Mouse (Mus musculus) limb, embryonic 11.5 days (tissue): ENCODE measurements at regions not wholly inside any gene's neighbourhood (a gene's known extent, or its start where the extent isn't known, plus 50 kb on each side); places are given as distances from the start of the nearest gene placed in this dataset.
A peak's percentile ranks its signal among the peaks of the same experiment; 100 is the strongest.

Experiments
- ATAC-seq: fragments of 200-750 bp; cut with Nextera tagmentation; 2 replicates; pipeline ENCODE4 v1.8.0; 2017; ENCODE audit warnings: low read depth; ENCODE audit not compliant: insufficient number of reproducible peaks, low FRiP score, low TSS enrichment
- DNase-seq: peaks from one replicate; pipeline ENCODE4 v3.0.0-alpha.2; 2015; ENCODE audit warnings: low spot score
- H3K27ac ChIP-seq: fragments of 300-500 bp; sonication (generic); replicated peaks from 2 replicates; pipeline ENCODE4 v1.5.1; 2014; ENCODE audit warnings: low read depth, mild to moderate bottlenecking, low read length
- H3K27me3 ChIP-seq: fragments of 300-500 bp; sonication (generic); 2 replicates; pipeline ENCODE4 v1.6.1; 2014; ENCODE audit warnings: mild to moderate bottlenecking, low read length, mixed read lengths; ENCODE audit not compliant: control insufficient read depth, insufficient read depth
- H3K36me3 ChIP-seq: fragments of 300-500 bp; sonication (generic); 2 replicates; pipeline ENCODE4 v1.6.1; 2014; ENCODE audit warnings: mild to moderate bottlenecking, low read length, moderate library complexity, mixed read lengths; ENCODE audit not compliant: control insufficient read depth, insufficient read depth
- H3K4me1 ChIP-seq: fragments of 300-500 bp; sonication (generic); 2 replicates; pipeline ENCODE4 v1.6.1; 2014; ENCODE audit warnings: low read length, mixed read lengths; ENCODE audit not compliant: control insufficient read depth, insufficient read depth
- H3K4me2 ChIP-seq: fragments of 300-500 bp; sonication (generic); 2 replicates; pipeline ENCODE4 v1.6.1; 2014; ENCODE audit warnings: low read depth, mild to moderate bottlenecking, moderate library complexity; ENCODE audit not compliant: severe bottlenecking
- H3K4me3 ChIP-seq: fragments of 300-500 bp; sonication (generic); 2 replicates; pipeline ENCODE4 v1.5.1; 2014; ENCODE audit warnings: low read depth, low read length
- H3K9ac ChIP-seq: fragments of 300-500 bp; sonication (generic); 2 replicates; pipeline ENCODE4 v1.6.1; 2014; ENCODE audit warnings: mild to moderate bottlenecking, low read length
- H3K9me3 ChIP-seq: fragments of 300-500 bp; sonication (generic); 2 replicates; pipeline ENCODE4 v1.6.1; 2016; ENCODE audit warnings: low read length; ENCODE audit not compliant: control insufficient read depth
- WGBS: fragments of 180-500 bp; shearing (Covaris S2); extraction: QIAGEN DNeasy Blood & Tissue Kit; methylation state at CpG from one replicate; pipeline ENCODE4 v1.1.7; 2014; 5-methylcytosine and 5-hydroxymethylcytosine counted together

DNA sequence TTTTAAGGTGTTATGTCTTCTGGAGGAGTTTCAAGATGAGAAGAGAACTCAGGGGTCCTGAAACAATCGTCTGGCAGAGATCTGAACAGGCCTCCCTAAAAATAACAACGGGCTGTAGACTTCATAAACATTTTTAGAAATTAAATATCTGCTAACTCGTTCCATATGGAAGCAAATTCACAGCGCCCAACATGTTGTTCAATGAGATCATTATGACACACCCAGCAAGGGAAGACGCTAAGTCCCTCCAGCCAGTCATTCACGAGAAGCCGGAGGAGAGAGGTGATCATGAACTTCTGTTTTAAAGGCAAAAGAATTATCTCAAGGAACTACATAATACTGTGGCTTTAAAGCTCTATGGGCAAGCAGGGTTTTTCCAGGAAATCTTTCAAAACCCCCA is 334.8 kb downstream of the Efna5 start:
- Histone ChIP-seq H3K4me3 (no peak overlapping the region), H3K36me3 (no peaks in the 10 kb centered on the region), H3K9ac (no peak overlapping the region), H3K4me1 (no peaks in the 10 kb centered on the region), H3K9me3 (no peaks in the 10 kb centered on the region), H3K27me3 (no peaks in the 10 kb centered on the region), H3K4me2 (no peak overlapping the region), H3K27ac (no peak overlapping the region)
- 53% methylated on average over 7 of the region's 7 CpGs for WGBS
- ATAC-seq (no peak), DNase-seq (no peak)

GRCm38 (mm10) chr17:62545330-62545729 is 335.8 kb downstream of the Efna5 start:
- WGBS = 61% methylated on average over 9 of the region's 9 CpGs
- Histone ChIP-seq H3K4me1 (no peaks in the 10 kb centered on the region), H3K4me3 (no peak overlapping the region), H3K27ac (no peak overlapping the region), H3K27me3 (no peaks in the 10 kb centered on the region), H3K36me3 (no peaks in the 10 kb centered on the region), H3K9ac (no peak overlapping the region), H3K4me2 (no peak overlapping the region), H3K9me3 (no peaks in the 10 kb centered on the region)
- ATAC-seq (no peak), DNase-seq (no peak)

- DNase-seq (no peak), ATAC-seq (no peak)
- no peak overlapping the region for H3K27ac ChIP-seq
- H3K4me1 ChIP-seq = no peaks in the 10 kb centered on the region
- H3K36me3 ChIP-seq = no peaks in the 10 kb centered on the region
- H3K9ac ChIP-seq = no peak overlapping the region
- H3K4me2 ChIP-seq = no peak overlapping the region
- no peak overlapping the region for H3K4me3 ChIP-seq
- H3K27me3 ChIP-seq = no peaks in the 10 kb centered on the region
- no peaks in the 10 kb centered on the region for H3K9me3 ChIP-seq
- whole genome bisulfite sequencing = 67% methylated on average over 18 of the region's 18 CpGs
These were observed 337.8 kb downstream of the Efna5 start for GRCm38 (mm10) chr17:62543056-62543975.

DNA sequence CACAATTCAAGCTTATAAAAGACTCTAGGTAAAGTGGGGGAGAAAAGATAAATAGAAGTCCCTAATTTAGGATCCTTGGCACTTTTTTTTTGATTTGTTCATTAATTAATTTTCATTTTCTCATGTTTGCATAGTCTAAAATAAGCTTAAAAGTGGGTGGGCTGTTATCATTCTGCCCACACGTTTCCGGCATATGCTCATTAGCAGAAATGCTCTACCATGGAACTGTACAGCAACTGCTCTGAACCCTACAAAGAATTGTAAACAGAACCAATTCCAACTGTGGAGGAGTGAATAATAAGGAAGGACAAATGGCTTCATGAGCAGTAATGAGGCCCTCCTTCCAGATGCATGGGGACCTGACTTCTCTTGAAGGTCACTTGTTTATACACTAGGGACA is 351.2 kb downstream of the Efna5 start:
- DNase-seq (no peak), ATAC-seq (no peak)
- Histone ChIP-seq H3K27me3 (no peaks in the 10 kb centered on the region), H3K4me3 (no peak overlapping the region), H3K4me2 (no peak overlapping the region), H3K9ac (no peak overlapping the region), H3K36me3 (no peaks in the 10 kb centered on the region), H3K9me3 (no peaks in the 10 kb centered on the region), H3K4me1 (no peaks in the 10 kb centered on the region), H3K27ac (no peak overlapping the region)
- 86% methylated on average over 2 of the region's 2 CpGs for WGBS

GRCm38 (mm10) chr17:62527556-62527955 is 353.6 kb downstream of the Efna5 start:
- H3K4me2 ChIP-seq = no peak overlapping the region
- no peak for ATAC-seq
- H3K27ac ChIP-seq = no peak overlapping the region
- no peaks in the 10 kb centered on the region for H3K4me1 ChIP-seq
- H3K9me3 ChIP-seq = no peaks in the 10 kb centered on the region
- H3K9ac ChIP-seq = no peak overlapping the region
- DNase-seq = no peak
- WGBS = 92% methylated on average over 2 of the region's 2 CpGs
- H3K36me3 ChIP-seq = no peaks in the 10 kb centered on the region
- H3K4me3 ChIP-seq = no peak overlapping the region
- H3K27me3 ChIP-seq = no peaks in the 10 kb centered on the region

- H3K4me2 ChIP-seq = no peak overlapping the region
- H3K27ac ChIP-seq = no peak overlapping the region
- no peaks in the 10 kb centered on the region for H3K9me3 ChIP-seq
- no peak overlapping the region for H3K4me3 ChIP-seq
- H3K27me3 ChIP-seq = no peaks in the 10 kb centered on the region
- H3K4me1 ChIP-seq = 0 out of 2 replicates have a peak, but pooled peaks cover 4% of the 10 kb centered on the region
- H3K36me3 ChIP-seq = no peaks in the 10 kb centered on the region
- WGBS = 16% methylated on average over 3 of the region's 3 CpGs
- DNase-seq (peak; percentile 48), ATAC-seq (no peak)
- no peak overlapping the region for H3K9ac ChIP-seq
These were observed 367.5 kb downstream of the Efna5 start for GRCm38 (mm10) chr17:62513635-62514034.

- no peak for ATAC-seq
- H3K4me2 ChIP-seq = no peak overlapping the region
- no peak overlapping the region for H3K9ac ChIP-seq
- no peak overlapping the region for H3K4me3 ChIP-seq
- no peaks in the 10 kb centered on the region for H3K9me3 ChIP-seq
- no peak overlapping the region for H3K27ac ChIP-seq
- H3K27me3 ChIP-seq = no peaks in the 10 kb centered on the region
- H3K36me3 ChIP-seq = no peaks in the 10 kb centered on the region
- DNase-seq = no peak
- 91% methylated on average over 4 of the region's 4 CpGs for WGBS
- 0 out of 2 replicates have a peak, but pooled peaks cover 4% of the 10 kb centered on the region for H3K4me1 ChIP-seq
These were observed 370.9 kb downstream of the Efna5 start for GRCm38 (mm10) chr17:62510184-62510583.

DNA sequence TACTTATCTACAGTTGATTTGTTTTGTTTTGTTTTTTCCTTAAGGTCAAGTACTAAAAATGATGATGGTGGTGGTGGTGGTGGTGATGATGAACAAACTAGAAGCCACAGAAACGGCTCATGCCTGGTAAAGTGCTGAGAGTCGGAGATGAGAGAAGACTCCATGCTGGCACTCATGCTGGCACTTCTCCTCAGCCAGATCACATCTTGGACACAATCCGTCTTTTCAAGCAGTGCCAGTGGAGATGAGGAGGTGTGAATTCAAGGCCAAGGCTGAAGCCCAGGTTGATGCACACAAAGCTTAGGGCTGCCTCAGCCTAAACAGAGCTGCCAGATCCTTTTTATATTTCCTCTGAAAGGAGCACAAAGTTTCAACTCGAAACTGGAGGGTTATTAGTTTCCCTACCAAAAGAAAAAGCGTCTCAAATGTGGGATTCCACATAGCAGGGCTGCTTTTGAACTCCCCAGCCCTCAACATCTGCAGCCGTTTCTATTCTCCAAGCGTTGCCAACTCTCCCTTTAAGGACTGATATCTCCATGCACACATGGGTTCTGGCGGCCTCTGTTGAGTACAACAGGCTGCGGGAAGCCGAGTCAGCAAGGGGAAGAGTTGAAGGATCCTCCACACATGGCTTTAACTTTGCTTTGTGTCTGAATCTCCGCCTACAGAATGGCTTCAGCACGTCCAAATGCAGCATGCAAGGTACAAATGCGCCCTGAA is 373.2 kb downstream of the Efna5 start:
- 0 out of 2 replicates have a peak, but pooled peaks cover 2% of the 10 kb centered on the region for H3K4me1 ChIP-seq

More for the DNA sequence above, 373.2 kb downstream of the Efna5 start:
- no peak overlapping the region for H3K4me2 ChIP-seq
- no peaks in the 10 kb centered on the region for H3K27me3 ChIP-seq
- no peaks in the 10 kb centered on the region for H3K36me3 ChIP-seq
- 81% methylated on average over 13 of the region's 13 CpGs for WGBS
- no peak overlapping the region for H3K9ac ChIP-seq
- H3K4me3 ChIP-seq = no peak overlapping the region
- DNase-seq (no peak), ATAC-seq (no peak)
- H3K27ac ChIP-seq = no peak overlapping the region
- H3K9me3 ChIP-seq = no peaks in the 10 kb centered on the region
